Mouse (Mus musculus) induced T-regulatory cell, adult 2 months (primary cell): Measurements from ENCODE around the gene Fut8.

Experiments used
- DNase-seq: peaks from one replicate; pipeline ENCODE4 v3.0.0-alpha.2; 2012; ENCODE audit warnings: low read depth

Fut8 gene

DNA sequence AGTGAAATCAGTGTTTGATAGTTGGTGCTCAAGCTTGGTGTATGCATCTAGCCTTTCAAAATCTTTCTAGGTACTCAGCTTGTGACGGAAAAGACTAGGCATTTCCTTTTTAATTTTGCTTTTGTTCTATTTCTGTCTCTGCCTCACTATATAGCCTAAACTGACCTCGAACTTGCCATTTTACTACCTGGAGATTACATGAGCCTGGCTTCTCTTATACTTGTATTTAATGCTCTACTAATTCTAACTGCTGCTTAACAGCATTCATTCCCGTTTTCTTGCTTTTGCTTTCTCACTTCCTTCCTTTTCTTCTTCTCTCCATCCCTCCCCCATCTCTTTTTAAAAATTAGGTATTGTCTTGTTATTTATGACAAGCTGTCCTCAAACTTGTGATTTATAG is 67.6 kb downstream of the Fut8 start:
- DNase-seq: no peak

DNA sequence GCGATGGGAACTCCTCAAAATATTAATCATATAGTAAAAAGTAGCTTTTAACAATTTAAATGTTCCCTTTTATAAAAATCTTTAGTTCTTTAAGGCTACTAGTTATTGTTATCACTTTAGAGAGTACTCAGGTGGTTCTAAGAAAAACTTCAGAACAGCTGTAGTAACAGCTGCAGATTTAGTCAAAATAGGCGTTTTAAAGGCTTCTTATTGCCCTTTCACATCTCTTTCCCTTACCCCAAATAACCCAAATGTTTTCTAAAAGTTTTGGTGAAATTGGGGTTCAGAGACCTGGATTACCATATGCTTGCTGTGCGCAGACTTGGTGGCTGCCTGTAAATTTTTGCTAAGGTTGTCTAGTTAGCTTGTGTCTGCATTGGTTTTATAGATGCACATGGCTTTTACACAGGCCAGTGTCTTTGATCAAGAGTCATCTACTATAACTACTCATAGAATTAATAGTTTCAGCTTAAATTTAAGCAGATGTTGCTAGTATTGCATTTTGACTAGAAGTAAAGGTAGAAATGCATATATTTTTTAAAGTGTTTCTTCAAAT is 68.9 kb downstream of the Fut8 start:
- no peak for DNase-seq

DNA sequence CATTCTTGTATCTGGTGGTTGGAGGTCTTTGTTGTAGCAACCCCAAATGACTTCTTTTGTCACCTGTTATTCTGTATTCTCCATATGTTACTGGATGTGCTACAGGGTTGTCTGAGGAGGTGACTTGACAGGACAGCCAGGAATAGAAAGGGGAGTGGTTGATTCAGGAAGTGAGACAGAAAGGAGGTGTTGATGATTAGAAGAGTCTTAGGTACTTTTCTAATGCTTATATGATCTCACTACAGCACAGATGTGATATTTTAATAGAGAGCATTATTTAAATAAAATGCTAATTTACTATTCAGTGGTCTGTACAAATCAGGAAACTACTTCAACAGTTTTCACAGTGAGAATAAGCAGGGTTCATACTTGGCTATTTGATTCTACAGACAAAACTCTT is 71.6 kb downstream of the Fut8 start:
- DNase-seq: no peak

DNA sequence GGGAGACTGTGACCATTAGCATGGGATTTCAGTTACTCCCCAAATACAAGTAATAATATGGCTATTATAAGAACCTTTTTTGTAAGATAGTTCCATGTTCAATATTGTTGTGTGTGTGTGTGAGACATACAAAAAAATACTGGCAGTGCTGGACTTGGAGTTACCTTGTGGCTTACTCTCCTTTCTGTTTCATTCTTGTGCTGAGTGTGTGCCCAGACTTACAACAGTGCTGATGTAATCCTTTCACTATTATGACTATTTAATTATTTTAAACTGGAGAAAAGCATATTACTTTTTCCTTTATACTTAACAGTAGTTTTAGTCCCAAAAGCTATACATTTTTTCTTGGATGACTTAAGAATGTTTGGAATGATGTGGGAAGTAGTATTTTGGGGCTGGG is 75.6 kb downstream of the Fut8 start:
- no peak for DNase-seq

DNA sequence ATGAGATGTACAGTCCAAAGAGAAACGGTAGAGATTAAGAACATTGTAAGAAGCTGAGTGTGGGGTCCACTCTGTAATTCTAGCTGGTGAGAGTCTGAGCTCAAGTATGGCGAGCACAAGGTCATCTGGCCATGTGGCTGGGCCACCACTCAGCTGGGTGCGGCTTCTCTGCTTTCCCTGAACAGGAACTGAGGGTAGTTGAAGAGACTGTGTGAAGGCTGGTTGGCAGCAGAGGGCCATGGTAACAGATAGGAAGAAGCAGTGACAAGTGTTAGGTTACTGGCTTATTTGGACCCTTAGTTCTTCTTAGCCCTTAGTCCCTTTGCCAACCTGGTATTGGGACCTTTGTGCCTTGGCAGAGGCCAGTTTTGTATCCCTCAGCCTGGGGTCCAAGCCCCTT is 86.2 kb downstream of the Fut8 start:
- no peak for DNase-seq

DNA sequence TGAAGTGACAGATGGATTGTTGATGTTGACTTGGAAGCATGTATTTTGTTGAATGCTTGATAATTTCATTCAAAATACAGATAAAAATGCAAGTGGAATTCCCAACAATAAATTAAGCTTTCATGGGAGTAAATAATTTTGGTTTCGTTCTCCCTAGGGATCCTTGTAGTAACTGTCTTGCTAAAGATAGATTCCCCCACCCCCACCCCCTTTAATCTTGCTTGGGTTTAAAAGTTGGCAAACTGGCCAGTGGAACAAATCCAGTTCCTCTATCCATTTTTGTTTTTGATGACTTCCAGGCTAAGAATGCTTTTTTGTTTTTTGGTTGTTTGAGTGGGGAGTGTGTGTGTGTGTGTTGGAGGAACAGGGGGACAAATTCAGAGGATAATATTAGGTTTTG is 108.6 kb downstream of the Fut8 start:
- no peak for DNase-seq

DNA sequence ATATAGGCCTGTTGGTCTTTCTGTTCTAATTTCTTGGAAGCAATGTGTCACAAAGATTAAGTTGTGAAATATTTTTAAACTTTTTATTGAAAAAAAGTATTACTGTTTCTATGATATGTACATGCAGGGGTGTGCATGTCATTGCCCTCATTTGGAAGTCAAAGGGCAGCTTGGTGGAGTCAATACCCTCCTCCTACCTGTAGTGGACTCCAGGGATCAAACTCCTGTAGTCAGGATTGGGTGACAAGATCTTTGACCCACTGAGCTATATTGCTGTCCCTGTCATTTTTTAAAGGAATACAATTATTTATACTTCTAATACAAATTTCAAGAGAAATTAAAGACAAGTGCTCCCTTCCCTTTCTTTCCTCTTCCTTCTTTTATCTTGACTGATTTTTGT is 111.6 kb downstream of the Fut8 start:
- DNase-seq: no peak

DNA sequence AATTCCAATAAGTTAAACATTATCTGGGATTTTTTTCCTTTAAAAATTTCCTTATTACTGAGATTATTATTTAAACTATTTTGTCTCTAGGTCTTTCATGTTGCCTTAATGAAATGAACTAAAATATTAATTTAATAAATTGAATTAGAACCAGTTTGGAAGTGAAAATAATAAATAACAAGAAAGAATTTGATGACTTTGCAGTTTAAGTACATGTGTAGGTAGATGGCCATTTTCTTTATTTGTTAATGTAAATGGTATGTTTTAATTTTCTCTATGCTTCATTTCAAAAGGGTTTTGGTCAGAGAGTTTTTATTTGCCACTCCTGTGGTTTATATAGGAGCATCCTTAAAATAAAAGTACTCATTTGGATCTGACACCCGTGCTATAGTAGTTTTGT is 177.8 kb downstream of the Fut8 start:
- no peak for DNase-seq

DNA sequence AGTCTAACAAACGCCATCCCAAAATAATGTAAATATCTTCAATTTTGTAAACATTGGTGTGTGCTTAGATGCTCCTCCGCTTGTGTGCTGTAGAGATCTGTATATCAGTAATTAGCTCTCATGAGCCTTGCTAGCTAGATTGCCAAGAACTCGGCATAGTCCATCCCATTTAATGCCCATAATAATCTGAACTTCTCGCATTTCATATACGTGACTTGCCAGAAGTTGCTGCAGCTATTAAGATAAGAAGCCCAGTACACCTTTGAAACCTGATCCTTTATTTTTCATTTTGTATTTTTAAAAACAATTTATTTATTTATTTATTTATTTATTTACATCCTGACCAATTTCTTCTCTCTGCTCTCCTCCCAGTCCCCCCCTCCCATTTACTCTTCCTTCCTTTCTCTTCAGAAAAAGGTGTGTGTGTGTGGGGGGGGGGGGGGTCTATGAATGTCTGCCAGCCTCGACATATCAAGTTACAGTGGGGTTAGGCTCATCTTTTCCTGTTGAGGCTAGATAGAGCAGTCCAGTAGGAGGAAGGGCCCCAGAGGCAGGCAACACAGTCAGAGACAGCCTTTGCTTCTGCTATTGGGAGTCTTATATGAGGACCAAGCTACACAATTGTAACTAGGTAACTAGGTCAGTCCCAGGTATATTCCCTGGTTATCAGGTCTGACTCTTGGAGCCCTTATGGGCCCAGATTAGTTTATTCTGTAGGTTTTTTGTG is 183.9 kb downstream of the Fut8 start:
- DNase-seq: no peak

DNA sequence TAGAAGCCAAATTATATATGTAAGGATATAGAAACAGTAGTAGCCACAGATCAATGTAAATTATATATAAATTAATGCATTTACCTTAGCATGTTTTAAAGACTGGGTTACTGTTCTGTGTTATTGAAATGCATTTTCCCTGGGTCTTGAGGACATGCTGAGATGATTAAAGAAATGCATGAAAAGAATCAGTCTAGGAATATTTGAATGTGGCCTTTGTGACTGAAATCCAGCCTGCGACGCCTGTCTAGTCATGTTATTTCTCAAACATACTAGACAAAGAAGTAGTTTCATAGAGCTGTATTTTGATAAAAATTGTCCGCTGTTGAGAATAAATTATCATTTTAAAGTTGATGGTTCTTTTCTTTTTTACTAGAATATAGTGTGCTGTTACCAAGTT is 188.2 kb downstream of the Fut8 start:
- no peak for DNase-seq

DNA sequence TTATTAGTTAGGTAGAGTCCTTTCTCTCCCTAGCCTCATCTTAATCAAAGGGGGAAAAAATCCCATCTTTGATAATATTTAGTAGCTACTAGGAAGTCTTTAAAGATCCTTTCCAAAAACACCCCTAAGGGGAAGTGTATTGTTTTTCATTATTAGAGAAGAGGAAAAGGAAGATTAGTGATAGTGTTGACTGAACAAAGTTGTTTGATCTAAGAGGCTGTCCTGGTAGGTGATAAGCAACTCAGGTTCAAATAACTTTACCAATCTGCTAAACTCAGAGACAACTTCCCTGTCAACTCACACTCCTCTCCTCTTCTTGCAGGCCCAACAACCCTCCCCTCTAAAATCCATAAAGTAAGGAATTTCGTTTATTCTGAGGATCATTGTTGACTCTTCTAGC is 190.2 kb downstream of the Fut8 start:
- no peak for DNase-seq

DNA sequence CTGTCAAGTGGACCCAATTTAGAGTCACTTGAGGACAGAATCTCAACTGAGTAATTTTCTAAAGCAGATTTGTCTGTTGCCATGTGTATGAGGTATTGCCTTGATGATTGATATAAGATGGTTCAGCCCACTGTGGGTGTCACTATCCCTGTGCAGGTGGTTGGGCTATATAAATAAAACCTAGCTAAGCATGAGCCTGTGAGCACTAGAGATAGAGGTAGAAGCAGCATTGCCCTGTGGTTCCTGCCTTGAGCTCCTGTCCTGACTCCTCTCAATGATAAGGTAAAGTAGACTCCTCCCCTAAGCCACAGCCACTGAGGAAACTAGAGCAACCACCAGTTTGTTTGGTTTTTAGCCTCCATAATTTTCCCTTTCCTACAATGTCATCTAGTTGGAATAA is 191.5 kb downstream of the Fut8 start:
- DNase-seq: no peak

DNA sequence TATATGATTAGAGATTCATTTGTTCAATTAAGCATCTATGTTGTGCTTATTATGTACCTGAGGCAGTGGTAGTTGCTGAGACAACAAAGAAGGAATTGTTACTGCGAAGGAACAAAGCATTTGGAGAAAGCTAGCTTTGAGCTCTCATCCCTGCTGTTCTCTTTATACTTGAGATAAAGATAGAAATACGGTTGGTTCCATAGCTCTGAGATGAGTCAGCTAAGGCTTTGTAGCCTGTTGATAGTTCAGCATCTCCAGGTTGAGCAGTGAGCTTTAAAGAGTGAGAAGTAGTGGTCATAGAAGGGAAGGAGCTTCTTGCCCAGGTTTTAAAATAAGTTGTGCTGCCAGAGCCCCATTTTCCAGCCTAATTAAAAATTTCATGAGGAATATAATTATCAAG is 198.8 kb downstream of the Fut8 start:
- DNase-seq: no peak

DNA sequence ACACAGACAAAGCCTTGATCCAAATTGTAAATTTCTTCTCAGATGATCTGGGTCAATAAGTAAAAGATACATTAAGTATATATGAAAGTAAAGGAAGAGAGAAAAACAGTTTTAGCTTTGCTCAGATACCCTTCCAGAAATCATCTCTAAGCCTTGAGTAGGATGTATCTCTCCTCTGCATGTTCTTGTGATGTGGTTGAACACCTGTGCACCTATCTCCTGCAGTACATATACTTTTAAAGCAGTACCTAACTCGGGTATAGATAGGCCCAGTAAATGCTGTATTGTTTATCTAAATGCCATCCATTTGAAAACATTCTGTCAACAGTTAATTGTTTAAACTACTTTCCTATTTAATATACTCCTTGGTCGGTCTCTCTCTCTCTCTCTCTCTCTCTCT is 212.9 kb downstream of the Fut8 start:
- DNase-seq: no peak

DNA sequence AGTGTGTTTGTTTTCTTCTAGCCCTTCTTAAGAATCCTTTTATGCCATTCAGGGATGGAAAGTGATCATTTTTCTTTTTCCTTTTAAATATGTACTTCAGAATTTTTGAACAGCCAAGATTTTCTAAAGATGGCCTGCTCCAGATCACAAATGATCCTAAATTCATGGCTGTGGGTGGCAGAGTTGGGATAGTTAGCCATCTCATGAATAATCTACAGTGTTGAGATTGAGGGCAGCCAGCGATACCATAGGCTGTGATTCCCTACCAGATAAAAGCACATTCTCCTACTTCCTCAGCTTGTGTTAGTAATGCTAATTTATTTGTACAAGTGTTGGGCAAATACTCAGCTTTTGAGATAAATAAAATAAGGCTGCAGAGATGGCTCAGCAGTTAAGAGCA is 228.3 kb downstream of the Fut8 start:
- DNase-seq: no peak

DNA sequence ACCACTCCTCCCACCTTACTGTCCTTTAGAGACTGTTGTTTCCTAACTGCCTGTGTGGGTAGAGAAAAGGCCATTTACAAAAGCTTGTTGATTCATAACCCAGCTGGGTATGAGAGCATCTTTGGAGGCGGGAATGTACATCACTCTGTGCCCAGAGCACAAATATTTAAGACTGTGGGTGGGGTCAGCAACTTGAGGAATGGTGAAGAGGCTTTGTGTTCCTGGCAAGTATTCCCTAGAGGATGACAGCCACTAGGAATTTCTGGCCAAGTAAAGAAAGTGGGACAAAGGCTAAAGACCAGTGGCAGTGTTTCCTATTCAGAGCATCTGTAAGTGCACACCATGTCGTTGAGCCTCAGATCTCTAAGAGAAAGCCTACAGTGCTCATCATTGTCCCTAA is 242.0 kb downstream of the Fut8 start:
- DNase-seq: no peak

DNA sequence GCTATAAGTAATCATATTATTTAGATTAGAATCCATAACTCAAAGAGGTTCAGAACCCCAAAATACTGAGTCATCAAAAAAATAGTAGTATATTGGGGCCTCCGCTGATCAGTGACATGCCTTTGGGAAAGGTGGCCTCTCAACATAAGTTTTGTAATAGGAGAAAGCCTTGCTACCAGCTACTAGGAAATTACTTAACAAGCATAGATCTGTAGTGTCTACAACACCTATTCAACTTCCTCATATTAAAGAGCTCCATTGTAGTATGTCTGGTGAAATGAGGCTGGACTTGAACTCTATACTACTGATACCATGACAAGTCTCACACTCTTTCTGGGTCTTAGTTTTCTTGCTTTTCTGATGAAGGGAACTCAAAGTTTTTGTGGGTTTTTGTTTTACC is 243.2 kb downstream of the Fut8 start:
- no peak for DNase-seq

DNA sequence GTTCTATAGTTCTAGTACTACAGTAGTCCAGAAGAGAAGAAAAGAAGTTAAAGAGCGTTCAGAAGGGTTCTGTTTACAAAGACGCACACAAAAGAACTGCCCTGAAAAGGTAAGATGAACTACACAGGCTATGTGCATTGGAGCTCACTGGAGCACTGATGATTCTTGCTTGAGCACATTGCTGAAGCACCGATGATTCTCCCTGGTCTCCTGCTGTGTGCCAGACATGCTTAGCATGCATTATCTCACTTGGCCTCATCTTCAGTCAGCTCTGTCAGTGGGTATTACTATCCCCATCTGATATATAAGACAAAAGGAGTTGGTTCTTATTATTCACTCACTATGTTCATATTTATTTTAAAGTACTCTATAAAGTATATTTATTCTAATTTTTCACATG is 243.9 kb downstream of the Fut8 start:
- DNase-seq: no peak

DNA sequence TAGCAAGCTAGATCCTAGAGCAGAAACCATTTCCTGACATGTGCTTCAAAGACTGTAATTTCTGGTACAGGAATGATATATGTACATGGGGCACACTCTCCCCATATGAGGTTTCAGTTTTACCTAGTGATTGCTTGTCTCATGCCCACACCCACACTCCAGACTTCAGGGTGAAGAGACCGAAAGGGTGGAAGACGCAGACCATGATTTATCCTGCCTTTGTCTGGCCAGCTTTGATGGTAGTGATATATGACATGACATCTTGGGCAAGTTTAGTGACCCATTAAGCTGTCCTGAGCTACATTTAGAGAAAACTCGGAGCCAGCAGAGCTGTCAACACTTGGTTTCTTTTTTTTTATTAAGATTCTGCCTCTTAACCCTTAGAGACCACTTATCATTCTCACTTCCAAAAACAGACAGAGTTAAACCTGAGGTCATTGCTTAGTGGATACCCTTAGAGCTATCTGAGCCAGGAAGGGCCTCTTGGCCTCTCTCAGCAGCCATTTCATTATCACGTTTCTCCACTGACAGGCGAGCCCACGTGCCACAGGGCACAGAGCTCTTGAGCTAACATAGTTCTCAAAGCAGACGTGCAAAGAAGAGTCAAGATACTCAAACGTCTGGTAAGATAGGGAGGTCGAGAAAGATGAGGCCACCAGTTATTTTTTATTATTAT is 245.4 kb downstream of the Fut8 start:
- no peak for DNase-seq

DNA sequence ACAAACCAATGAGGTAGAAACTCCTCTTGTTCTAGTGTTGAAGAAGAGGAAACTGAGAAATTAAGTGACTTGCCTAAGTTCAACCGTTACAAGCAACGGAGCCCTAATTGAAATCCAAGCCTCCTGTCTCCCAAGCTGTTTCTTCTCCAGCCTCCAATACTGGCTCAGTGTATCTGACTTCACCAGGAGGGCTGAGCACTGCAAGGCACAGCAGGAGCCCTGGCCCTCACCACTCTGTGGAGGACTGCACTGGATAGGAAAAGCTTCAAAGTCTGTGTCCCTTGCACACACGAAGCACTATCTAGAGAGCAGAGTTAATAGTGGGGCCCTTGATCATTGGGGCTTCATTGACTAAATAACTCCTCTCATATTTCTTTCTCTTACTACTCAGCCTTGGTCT is 246.8 kb downstream of the Fut8 start:
- no peak for DNase-seq

DNA sequence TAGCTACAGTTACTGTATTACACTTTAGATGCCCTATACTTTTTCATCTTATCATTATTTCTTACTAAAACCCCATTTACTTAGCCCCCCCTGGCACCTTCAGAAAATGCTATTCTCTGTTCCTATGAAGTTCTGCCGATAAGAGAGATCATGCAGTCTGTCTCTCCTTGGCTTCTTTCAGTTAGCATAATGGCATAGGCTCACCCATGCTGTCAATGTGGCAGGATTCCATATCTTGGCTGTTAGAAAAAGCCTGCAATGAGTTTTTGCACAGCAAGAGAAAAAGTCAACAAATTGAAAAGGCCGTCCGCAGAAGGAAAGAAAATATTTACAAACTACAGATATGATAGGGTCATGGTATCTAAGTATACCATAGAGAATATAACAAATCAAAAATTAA is 253.6 kb downstream of the Fut8 start:
- no peak for DNase-seq

DNA sequence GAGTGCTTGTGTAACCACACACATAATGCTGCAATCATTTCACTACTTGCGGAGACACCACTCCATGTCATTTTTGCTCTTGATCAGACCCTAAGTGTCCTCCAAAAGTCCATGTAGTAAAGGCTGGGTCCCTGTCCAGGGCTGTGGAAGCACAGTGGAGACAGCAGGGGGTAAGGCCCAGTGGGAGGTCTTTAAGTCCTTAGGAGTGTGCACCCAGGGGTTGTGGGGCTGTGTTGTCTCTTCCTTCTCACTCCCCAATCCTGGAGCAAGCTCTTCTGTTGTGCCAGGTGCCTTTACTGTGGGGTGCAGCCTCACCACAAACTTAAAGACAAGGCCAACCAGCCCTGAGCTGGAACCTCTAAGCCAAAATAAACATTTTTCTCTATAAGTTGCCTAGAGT is 257.9 kb downstream of the Fut8 start:
- DNase-seq: no peak

DNA sequence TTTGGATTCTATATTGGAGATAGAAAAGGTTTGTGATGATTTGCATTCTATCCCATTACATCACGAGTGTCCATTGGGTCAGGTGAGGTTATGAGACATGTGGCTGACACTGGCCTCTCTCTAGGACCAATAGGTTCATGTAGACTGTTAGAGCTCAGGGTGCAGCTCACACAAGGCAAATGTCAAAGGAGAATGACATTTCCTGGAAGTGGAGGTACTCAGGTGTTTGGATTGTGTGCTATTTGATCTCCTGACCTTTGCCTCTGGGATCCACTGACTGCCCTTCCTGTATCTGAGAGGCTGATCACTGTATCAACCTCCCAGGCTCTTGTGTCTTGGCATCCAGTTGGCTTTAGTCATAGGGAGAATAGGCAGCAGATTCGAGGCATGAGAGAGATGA is 260.2 kb downstream of the Fut8 start:
- DNase-seq: no peak
